Mouse (Mus musculus) embryonic facial prominence, embryonic 11.5 days (tissue): ENCODE measurements around the gene Brpf1. TPM values are rescaled to one million over a fixed set of nuclear protein-coding genes. Genes with fewer than 3 reads are reported as not detected.

Experiments used
- ATAC-seq: fragments of 200-750 bp; cut with Nextera tagmentation; replicated peaks from 2 replicates; pipeline ENCODE4 v1.8.0; 2017; ENCODE audit warnings: low read depth; ENCODE audit not compliant: insufficient number of reproducible peaks, low FRiP score, low TSS enrichment
- DNase-seq: peaks from one replicate; pipeline ENCODE4 v3.0.0-alpha.2; 2015; ENCODE audit warnings: low spot score
- H3K27ac ChIP-seq: fragments of 300-500 bp; sonication (generic); replicated peaks from 2 replicates; pipeline ENCODE4 v1.5.1; 2014; ENCODE audit warnings: mild to moderate bottlenecking, low read depth, low read length, control low read depth
- H3K27me3 ChIP-seq: fragments of 300-500 bp; sonication (generic); 2 replicates; pipeline ENCODE4 v1.6.1; 2014; ENCODE audit warnings: mild to moderate bottlenecking, low read length, moderate library complexity, mixed read lengths; ENCODE audit not compliant: control insufficient read depth, insufficient read depth
- H3K36me3 ChIP-seq: fragments of 300-500 bp; sonication (generic); replicated peaks from 2 replicates; pipeline ENCODE4 v1.6.1; 2014; ENCODE audit warnings: low read depth, mild to moderate bottlenecking, low read length, moderate library complexity, mixed read lengths; ENCODE audit not compliant: control insufficient read depth, insufficient read depth
- H3K4me1 ChIP-seq: fragments of 300-500 bp; sonication (generic); 2 replicates; pipeline ENCODE4 v1.6.1; 2014; ENCODE audit warnings: low read length, mixed read lengths; ENCODE audit not compliant: control insufficient read depth, insufficient read depth
- H3K4me2 ChIP-seq: fragments of 300-500 bp; sonication (generic); 2 replicates; pipeline ENCODE4 v1.6.1; 2014; ENCODE audit warnings: low read depth, mild to moderate bottlenecking, control low read depth, low read length, moderate library complexity
- H3K4me3 ChIP-seq: fragments of 300-500 bp; sonication (generic); 2 replicates; pipeline ENCODE4 v1.5.1; 2014; ENCODE audit warnings: low read depth, low read length, control low read depth
- H3K9ac ChIP-seq: fragments of 300-500 bp; sonication (generic); replicated peaks from 2 replicates; pipeline ENCODE4 v1.6.1; 2014; ENCODE audit warnings: mild to moderate bottlenecking, control low read depth, low read length
- H3K9me3 ChIP-seq: fragments of 300-500 bp; sonication (generic); replicated peaks from 2 replicates; pipeline ENCODE4 v1.6.1; 2016; ENCODE audit warnings: mild to moderate bottlenecking, low read length, inconsistent platforms, mixed read lengths; ENCODE audit not compliant: control insufficient read depth
- WGBS: fragments of 180-500 bp; shearing (Covaris S2); extraction: QIAGEN DNeasy Blood & Tissue Kit; methylation state at CpG from one replicate; pipeline ENCODE4 v1.1.7; 2014; 5-methylcytosine and 5-hydroxymethylcytosine counted together
- polyA plus RNA-seq: library from polyadenylated mRNA; unstranded; fragments of >200 nt; fragmentation: Nextera tagmentation; extraction: Ambion mirVana; gene quantifications from 2 replicates; pipeline ENCODE4 v1.2.1, GENCODE M21; 2014

Brpf1 gene
- polyA plus RNA-seq, 1 experiment from 2014 or later = 17.6 TPM

GRCm38 (mm10) chr6:113351161-113351560, 44.2 kb downstream of the Brpf1 start:
- no peak for DNase-seq
- Histone ChIP-seq H3K9me3 (no peaks in the 10 kb centered on the region), H3K27me3 (no peaks in the 10 kb centered on the region), H3K36me3 (no peaks in the 10 kb centered on the region), H3K9ac (no peak overlapping the region), H3K4me1 (no peaks in the 10 kb centered on the region), H3K27ac (no peak overlapping the region), H3K4me2 (no peak overlapping the region), H3K4me3 (no peak overlapping the region)
- WGBS = 61% methylated on average over 1 of the region's 1 CpGs
- ATAC-seq = no peak

- ATAC-seq = no peak
- no peak overlapping the region for H3K9ac ChIP-seq
- no peak for DNase-seq
Observed at GRCm38 (mm10) chr6:113351653-113352052, 44.7 kb downstream of the Brpf1 start.

DNA sequence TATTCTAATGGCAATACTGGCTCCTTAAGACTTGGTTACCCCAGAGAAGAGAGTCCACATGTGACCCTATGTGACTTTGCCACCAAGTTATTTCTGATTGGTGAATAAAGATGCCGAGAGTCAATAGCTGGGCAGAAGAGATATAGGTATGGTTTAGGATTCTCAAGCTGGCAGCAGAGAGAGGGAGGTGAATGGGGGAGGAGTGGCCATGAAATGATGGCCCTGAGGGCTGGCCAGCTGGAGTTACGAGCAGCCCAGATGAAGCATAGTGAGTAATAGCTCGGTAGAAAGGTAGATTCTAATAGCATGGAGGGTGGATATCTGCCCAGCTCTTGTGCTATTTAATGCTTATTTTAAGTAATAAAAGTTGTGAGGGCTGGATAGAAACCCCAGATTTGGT, 45.9 kb downstream of the Brpf1 start:
- no peak overlapping the region for H3K4me3 ChIP-seq
- H3K9me3 ChIP-seq = no peaks in the 10 kb centered on the region
- no peak for DNase-seq
- H3K4me2 ChIP-seq = no peak overlapping the region
- H3K27ac ChIP-seq = no peak overlapping the region
- H3K9ac ChIP-seq = no peak overlapping the region
- no peaks in the 10 kb centered on the region for H3K36me3 ChIP-seq
- ATAC-seq = no peak
- WGBS = 76% methylated on average over 3 of the region's 3 CpGs
- H3K27me3 ChIP-seq = no peaks in the 10 kb centered on the region
- no peaks in the 10 kb centered on the region for H3K4me1 ChIP-seq

More at GRCm38 (mm10) chr6:113351653-113352052, 44.7 kb downstream of the Brpf1 start:
- no peaks in the 10 kb centered on the region for H3K36me3 ChIP-seq
- no peak overlapping the region for H3K27ac ChIP-seq
- no peak overlapping the region for H3K4me2 ChIP-seq
- no peaks in the 10 kb centered on the region for H3K27me3 ChIP-seq
- H3K9me3 ChIP-seq = no peaks in the 10 kb centered on the region
- H3K4me3 ChIP-seq = no peak overlapping the region
- 57% methylated on average over 10 of the region's 10 CpGs for WGBS
- no peaks in the 10 kb centered on the region for H3K4me1 ChIP-seq

DNA sequence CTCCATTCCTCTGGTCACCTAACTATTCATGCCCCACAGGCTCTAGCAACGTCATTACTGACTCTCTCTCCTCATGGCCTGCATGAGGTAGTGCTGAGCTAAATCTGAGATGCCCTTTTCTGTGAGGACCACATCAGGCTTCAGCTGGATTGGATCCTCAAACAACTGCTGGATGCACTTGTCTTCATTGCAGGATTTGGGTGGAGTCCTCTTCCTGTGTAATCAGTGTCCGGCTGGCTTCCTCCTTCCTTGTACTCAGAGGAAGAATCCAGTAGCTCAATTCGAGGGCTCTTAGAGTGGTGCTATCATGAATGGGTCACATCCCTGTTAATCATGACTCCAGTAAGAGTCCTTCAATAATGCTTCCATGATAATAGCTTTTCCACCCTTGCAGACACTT, 46.8 kb downstream of the Brpf1 start:
- Histone ChIP-seq H3K4me2 (no peak overlapping the region), H3K4me1 (no peaks in the 10 kb centered on the region), H3K4me3 (no peak overlapping the region), H3K27me3 (no peaks in the 10 kb centered on the region), H3K27ac (no peak overlapping the region), H3K36me3 (no peaks in the 10 kb centered on the region), H3K9ac (no peak overlapping the region), H3K9me3 (no peaks in the 10 kb centered on the region)
- 69% methylated on average over 3 of the region's 3 CpGs for WGBS
- DNase-seq (no peak), ATAC-seq (no peak)

- Histone ChIP-seq H3K4me2 (no peak overlapping the region), H3K4me1 (no peaks in the 10 kb centered on the region), H3K9me3 (no peaks in the 10 kb centered on the region), H3K27me3 (no peaks in the 10 kb centered on the region), H3K36me3 (no peaks in the 10 kb centered on the region), H3K27ac (no peak overlapping the region), H3K9ac (no peak overlapping the region), H3K4me3 (no peak overlapping the region)
- ATAC-seq = no peak
- WGBS = 76% methylated on average over 4 of the region's 4 CpGs
- no peak for DNase-seq
Observed at GRCm38 (mm10) chr6:113361476-113361875, 54.5 kb downstream of the Brpf1 start.

DNA sequence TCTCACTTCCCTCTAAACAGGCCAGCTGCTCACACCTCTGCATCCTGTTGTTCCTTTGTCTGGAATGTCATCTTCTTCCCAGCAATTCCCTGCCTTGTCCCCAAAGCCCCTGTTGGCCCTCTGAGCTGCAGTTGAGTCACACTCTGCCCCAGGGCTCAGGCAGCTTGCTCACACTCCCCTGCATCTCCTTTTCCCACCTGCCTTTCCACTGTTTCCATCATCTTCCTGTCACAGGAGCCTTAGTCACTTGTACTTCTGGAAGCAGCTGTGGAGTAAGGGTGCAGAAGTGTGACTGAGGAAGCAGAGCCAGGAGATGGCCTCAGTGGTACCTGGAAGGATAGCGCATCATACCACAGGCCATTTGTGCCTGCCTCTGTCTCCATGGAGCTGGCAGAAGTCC, 55.3 kb downstream of the Brpf1 start:
- H3K9ac ChIP-seq = no peak overlapping the region
- DNase-seq = no peak
- WGBS = 96% methylated on average over 1 of the region's 1 CpGs

DNA sequence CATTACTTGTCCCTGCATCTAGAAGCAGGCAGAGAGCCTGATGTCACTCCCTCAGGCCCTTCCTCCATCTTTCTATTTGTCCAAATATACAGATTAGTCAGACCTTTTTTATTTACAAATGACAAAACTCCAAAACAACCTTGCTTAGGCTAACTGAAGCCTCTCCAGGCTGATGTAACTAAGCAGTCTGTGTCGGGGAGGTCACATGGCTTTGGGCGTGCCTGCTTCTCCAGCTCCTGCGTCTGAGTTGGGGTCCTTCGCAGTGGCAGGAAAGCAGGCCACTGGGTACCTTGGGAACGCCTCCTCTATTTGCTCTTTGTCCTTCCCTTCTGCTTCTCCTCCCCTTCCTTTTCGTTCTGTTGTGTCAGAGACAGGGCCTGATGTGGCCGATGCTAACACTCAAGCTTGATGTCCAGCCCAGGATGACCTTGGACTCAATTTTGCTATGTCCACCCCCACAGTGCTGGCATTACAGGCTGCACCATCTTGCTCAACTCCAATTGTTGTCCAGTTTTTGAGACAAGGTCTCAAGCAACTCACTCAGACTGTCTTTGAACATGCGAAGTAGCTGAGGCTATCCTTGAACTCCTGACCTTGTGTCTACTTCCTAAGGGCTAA, 57.7 kb downstream of the Brpf1 start:
- H3K4me1 ChIP-seq = no peaks in the 10 kb centered on the region
- ATAC-seq (no peak), DNase-seq (no peak)
- no peak overlapping the region for H3K9ac ChIP-seq
- no peak overlapping the region for H3K4me3 ChIP-seq
- no peaks in the 10 kb centered on the region for H3K27me3 ChIP-seq
- no peak overlapping the region for H3K4me2 ChIP-seq
- H3K27ac ChIP-seq = no peak overlapping the region
- WGBS = 78% methylated on average over 8 of the region's 8 CpGs
- H3K9me3 ChIP-seq = no peaks in the 10 kb centered on the region
- H3K36me3 ChIP-seq = no peaks in the 10 kb centered on the region

More for the DNA sequence above, 55.3 kb downstream of the Brpf1 start:
- Histone ChIP-seq H3K36me3 (no peaks in the 10 kb centered on the region), H3K27ac (no peak overlapping the region), H3K27me3 (no peaks in the 10 kb centered on the region), H3K4me3 (no peak overlapping the region), H3K4me1 (no peaks in the 10 kb centered on the region), H3K9me3 (no peaks in the 10 kb centered on the region), H3K4me2 (no peak overlapping the region)
- ATAC-seq = no peak

- 89% methylated on average over 6 of the region's 6 CpGs for WGBS
- Histone ChIP-seq H3K4me2 (no peak overlapping the region), H3K4me1 (no peaks in the 10 kb centered on the region), H3K27ac (no peak overlapping the region), H3K9ac (no peak overlapping the region), H3K4me3 (no peak overlapping the region), H3K27me3 (no peaks in the 10 kb centered on the region), H3K9me3 (no peaks in the 10 kb centered on the region), H3K36me3 (no peaks in the 10 kb centered on the region)
- ATAC-seq (no peak), DNase-seq (no peak)
Observed at GRCm38 (mm10) chr6:113366639-113367038, 59.7 kb downstream of the Brpf1 start.
